Mouse (Mus musculus) urinary bladder, adult 18-20 months (tissue): ENCODE data around the gene Kmt5b.

Experiments used
- DNase-seq, 2 experiments: peaks; one replicate each; pipeline ENCODE4 v3.0.0; 2022; ENCODE audit warnings: low spot score in 2 of 2, mixed read lengths in 2 of 2

Kmt5b gene

GRCm38 (mm10) chr19:3768697-3769383 lies 1.6 kb downstream of the Kmt5b start:
- DNase-seq, result peak in 1 of 2 experiments; percentile 89

DNA sequence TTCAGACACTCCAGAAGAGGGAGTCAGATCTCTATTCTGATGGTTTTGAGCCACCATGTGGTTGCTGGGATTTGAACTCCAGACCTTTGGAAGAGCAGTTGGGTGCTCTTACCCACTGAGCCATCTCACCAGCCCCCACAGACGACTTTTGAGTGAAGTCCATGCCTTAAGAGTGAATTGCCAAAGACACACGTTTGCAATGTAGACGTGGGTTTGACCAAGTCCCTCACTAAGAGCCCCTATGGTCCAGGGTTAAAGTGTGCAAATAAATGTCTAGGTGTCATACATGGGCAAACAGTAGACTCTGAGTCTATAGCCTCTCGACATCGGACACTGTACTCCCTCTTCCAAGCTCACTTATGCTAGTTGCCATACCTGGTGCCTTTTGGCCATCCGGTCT lies 2.3 kb downstream of the Kmt5b start:
- no peak for DNase-seq

DNA sequence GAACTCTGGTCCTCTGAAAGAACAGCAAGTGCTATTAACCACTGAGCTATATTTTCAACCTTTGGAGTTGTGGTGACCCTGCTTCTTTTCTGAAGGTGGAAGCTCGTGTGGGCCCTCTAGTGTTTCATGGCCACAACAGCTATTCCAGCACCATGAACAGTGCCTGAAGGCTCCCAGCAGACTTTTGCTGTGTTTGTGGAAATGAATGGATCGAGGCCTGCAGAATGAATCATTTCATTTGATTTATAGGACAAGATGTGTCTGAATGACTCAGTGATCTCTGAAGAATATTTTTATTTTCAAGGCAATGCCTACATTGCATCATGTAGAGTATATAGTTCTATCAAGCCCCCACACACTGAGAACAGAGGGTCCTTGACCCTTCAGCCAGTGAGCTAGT lies 6.9 kb downstream of the Kmt5b start:
- DNase-seq, result no peak

DNA sequence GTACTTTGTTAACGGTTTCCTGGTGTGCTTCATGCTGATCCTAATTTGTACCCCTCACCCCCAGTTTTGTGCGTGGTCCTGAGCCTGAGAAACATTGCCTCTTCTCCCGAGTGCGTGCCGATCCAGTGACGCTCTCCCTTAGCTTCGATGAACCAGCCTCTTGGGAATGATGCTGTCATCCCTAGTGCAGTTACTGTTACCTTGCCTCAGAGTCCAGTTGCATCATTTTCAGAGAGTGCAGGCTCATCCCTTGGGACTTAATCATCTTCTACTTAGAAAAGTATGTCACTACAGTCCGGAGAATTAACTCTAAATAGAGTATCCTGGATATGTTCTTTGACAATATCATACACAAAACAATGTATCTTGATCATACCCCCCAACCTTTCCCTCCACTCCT lies 11.5 kb downstream of the Kmt5b start:
- no peak for DNase-seq

DNA sequence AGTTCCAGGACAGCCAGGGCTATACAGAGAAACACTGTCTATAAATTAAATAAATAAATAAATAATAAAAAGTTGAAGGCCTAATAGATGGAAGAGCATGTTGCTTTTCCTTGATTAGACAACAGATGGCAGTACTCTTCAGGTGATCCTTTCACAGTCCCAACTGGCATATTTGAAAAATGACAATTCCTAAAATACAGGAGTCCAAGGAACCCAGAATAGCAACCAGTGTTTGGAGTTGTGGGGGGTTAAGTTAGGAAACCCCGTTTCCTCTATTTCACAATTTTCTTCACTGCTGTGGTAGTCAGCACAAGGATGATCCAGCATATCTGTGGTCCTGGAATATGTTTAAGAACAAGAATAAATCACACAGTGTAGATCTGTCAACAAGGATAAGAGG lies 22.9 kb downstream of the Kmt5b start:
- no peak for DNase-seq

DNA sequence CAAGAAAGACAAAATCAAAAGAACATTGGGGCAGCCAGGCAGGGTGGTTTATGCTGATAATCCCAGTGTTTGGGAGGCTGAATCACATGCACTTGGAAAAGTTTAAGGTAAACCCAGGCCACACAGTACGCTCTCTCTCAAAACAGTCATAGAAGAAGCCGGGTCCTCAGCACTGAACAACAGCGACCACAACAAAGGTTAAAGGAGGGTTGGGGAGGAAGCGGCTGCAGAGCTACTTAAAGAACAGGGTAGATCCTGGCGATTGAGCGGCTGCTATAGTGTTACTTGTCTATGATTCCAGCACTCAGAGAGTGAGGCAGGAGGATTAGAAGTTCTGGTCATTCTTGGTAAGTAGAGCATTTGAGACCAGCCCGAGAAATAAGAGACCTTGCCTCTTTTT lies 38.3 kb downstream of the Kmt5b start:
- DNase-seq, result no peak

DNA sequence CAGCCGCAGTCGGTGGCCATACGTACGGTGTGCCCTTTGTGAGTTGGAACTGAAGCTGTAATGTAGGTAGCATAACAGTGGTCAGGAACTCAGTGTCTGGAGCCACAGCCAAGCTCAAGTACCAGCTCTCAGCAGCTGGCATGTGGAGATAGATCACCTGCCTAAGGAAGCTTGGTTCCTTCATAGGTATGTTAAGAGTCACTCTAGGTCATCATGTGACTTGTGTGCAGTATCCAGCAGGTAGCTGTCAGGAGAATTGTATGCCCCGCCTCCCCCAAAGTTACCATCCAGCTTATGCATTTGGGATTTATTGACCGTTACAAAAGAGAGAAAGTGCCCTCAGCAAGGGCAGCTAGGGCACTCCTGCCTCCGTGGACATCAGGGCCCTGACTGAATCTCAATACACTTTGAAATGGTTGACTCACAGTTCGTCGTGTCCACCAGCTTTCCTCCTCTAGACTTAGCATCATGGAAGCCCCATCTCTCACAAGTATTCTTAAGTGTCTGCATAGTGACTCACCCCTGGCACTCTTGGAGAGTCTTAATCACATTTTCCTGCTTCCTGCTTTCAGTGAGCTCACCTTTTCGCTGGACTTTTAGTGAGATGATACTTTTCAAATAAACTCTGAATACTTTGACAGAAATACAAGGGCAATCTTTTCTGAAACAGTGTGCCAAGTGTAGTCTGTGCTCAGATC lies 43.5 kb downstream of the Kmt5b start:
- no peak for DNase-seq

GRCm38 (mm10) chr19:3814461-3814860 lies 47.2 kb downstream of the Kmt5b start:
- no peak for DNase-seq

DNA sequence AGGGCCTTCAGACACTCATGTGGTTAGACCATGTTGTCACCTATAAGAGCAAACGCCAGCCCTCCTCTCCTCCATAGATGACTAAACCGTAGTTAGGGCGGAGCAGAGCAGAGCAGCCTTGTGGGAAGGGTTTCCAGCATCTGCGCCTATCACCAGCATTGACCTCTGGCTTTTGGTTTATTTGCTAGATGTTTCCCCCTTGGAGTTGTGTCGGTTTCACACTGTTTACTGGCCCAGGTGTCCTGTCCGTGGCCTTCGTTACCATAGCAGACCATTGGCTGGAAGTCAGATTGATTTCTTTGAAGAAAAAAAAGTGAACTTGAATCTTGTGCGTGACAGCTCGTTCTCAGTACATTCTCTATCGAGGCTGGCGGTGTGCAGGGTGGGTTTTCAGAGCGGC lies 48.6 kb downstream of the Kmt5b start:
- DNase-seq, result no peak

GRCm38 (mm10) chr19:3819080-3819479 lies 51.9 kb downstream of the Kmt5b start:
- no peak for DNase-seq

- DNase-seq, result no peak
These were observed 52.8 kb downstream of the Kmt5b start for GRCm38 (mm10) chr19:3819899-3820444.

GRCm38 (mm10) chr19:3825044-3825443 lies 57.8 kb downstream of the Kmt5b start:
- DNase-seq, result no peak

DNA sequence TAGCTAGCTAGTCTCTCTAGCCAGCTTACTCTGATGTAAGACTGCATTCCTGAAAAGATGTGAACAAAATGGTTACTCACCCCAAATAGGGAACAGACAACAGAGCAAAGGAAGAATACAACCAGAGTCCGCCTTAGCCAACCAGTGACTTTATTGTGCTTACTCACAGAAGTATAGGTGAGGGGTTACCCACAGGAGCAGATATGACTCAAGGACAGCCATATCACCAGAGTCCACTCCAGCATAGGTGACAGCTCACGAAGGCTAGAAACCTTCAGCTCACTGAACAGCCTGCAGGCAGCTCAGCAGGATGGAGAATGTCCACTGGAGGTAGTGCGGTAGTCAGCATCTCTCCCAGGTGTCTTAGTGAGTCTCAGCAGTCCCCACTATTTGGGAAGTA lies 62.6 kb downstream of the Kmt5b start:
- DNase-seq, result no peak

DNA sequence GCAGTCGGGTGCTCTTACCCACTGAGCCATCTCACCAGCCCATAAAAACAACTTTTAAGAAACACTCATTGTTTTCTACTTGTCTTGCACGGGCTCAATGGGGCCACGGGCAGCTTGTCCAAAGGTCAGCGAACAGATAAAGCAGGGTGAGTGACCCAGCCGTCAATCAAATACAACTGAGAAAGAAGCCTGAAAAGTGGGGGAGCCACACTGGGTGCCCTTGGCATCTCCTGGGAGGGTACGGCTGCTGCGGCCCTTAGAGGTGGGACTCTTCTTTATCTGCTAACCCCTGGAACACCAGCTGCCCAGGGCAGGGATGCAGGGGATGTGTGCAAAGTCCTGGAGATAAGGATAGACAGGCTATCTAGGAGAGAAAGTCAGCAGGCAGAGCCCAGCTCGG lies 64.5 kb downstream of the Kmt5b start:
- no peak for DNase-seq

- peak; percentile 50 to 64 for DNase-seq
These were observed 65.7 kb downstream of the Kmt5b start for GRCm38 (mm10) chr19:3832851-3833353.

DNA sequence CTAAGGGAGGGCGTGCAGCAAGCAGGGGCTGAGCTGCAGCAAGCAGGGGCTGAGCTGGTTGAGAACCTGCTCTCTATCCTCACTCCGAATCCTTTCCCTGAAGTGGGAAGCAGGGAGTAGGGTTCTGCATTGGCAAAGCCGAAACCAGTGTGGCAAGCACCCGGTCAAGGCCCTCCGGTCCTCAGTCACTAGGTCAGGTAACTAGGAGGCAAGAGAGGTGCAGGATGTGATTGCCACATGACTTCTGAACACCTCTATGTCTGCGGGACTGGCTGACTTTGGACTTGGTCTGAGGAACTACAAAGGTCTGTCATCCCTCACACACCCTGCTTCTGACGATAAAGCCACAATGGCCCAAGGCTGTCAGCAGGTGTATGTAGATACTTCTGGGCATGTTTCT lies 67.1 kb downstream of the Kmt5b start:
- DNase-seq, result no peak

- DNase-seq, result no peak
These were observed 69.6 kb downstream of the Kmt5b start for GRCm38 (mm10) chr19:3836791-3837190.

DNA sequence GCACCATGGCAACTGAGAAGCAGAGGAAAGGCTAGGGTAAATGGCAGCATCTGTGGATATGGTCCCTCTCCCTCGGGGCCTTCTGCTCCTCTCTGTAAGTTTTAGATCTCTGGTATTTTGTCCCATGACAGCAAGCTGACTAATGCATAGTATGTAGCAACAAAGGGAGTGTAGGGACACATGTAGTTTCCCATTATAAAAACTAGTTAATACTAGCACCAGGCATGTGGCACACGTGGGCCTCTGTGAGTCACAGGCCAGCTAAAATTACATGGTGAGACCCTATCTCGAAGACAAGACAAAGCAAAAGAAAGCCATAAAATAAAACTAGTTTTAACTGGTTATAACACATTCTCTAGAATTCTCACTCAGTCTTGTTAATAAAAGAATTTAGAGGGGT lies 71.7 kb downstream of the Kmt5b start:
- DNase-seq, result no peak

DNA sequence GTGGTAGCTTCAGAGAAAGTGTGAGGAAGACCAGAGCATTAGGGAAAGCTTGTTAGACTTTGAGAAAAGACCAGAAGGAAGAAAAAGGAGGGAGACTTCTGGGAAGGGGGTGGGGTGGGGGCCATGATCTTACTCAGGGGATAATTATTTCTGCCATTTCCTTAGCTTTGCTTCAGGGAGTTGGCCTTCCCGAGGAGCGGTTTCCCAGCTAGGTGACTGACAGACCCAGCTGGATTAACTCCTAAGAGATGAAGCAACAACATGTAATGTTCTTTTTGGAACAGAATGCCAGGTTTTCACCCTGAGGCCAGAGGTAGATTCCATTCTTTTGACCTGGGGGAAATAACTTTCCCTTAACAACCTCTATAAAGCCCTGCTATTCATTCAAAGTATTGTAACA lies 72.5 kb downstream of the Kmt5b start:
- no peak for DNase-seq

- DNase-seq, result no peak
These were observed 73.0 kb downstream of the Kmt5b start for GRCm38 (mm10) chr19:3840214-3840651.

DNA sequence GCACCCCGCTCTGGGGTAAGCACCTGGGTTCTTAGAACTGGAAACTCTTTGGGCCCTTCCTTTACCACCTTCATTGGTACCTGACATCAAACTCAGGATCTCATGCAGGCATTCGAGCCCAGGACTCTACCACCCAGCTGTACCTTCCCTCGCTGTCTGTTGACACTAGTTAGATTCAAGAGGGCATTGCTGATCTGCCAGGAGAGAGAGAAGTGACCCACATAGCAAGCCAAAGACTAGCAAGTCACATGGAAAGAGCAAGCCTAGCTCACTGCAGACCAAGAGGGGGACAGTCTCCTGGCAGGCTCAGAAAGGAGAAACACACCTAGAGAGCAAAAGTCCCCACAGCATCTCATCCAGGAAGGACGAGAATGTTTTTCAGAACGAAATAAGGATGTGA lies 73.5 kb downstream of the Kmt5b start:
- no peak for DNase-seq

GRCm38 (mm10) chr19:3842359-3843148 lies 75.3 kb downstream of the Kmt5b start:
- peak in 1 of 2 experiments; percentile 15 for DNase-seq
